Mouse (Mus musculus): ENCODE measurements around the gene Klhl41. TPM values are rescaled to one million over a fixed set of nuclear protein-coding genes. Genes with fewer than 3 reads are reported as not detected.

Klhl41 gene
- polyA plus RNA-seq, 2 experiments = 0.04 TPM; not detected in 1

DNA sequence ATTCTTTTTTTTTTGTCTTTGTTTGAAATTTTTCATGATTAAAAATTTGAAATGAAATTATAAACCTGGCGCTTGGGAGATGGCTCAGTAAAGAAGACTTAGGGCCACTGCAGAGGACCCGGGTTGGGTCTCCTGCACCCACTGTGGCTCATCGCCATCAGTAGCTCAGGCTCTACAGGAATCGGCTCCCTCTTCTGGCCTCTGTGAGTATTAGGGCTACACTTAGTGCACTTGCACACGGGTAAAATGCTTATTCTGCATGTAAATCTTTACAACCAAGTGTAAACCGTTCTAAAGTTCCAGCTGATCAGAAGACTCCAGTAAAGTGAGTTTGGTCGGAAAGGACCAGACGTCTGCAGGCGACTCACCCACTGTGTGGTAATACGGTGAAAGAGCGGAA is 23.6 kb downstream of the Klhl41 start:
- Histone ChIP-seq H3K4me3 (ENCODE audit: insufficient read depth in 1 of 2, low read depth in 2 of 2, low read length in 2 of 2) (no peak overlapping the region), H3K27ac (no peak overlapping the region), H3K9ac (replicated peaks) (no peak overlapping the region), H3K4me2 (ENCODE audit: low read depth) (no peak overlapping the region), H3K9me3 (ENCODE audit: control insufficient read depth, low read length) (no peaks in the 10 kb centered on the region), H3K4me1 (replicated peaks; ENCODE audit: control insufficient read depth in 2 of 2, insufficient read depth in 2 of 2, low read length in 1 of 2) (no peaks in the 10 kb centered on the region), H3K27me3 (ENCODE audit: control insufficient read depth, insufficient read depth, low read length) (no peaks in the 10 kb centered on the region), H3K36me3 (replicated peaks; ENCODE audit: control insufficient read depth, insufficient read depth, low read depth) (peaks cover 4% of the 10 kb centered on the region; the same call in 1 of the 2 replicates)
- ATAC-seq (ENCODE audit: insufficient read depth) (no peak), DNase-seq (ENCODE audit: low read depth in 3 of 3, low spot score in 3 of 3) (no peak)
- TF ChIP-seq CTCF (IDR thresholded peaks at IDR 0.05; ENCODE audit: low read depth) (peak; percentile 32; the same call in 1 of the 2 replicates), EP300 (IDR thresholded peaks at IDR 0.05; ENCODE audit: low read depth) (no peak)
- WGBS (ENCODE audit: insufficient replicate concordance) = 77% methylated on average over 11 of the region's 11 CpGs

DNA sequence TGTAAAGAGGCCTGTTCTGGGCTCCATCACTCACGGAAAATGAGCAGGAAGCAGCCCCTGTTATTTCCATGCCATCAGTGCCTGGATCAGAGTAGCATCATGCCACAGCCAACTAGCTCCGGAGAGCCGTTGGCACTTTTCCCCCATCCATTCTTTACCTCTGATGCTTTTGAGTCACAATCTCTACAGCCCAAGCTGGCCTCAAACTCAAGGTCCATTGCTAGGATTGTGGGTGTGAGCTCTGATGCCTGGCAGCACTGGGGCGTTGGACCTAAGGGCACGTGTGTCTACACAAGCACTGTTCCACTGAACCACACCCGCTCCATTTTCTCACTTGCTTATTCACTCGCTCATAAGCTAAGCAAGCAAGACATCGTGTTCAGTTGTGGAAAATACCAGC is 30.5 kb downstream of the Klhl41 start:
- Histone ChIP-seq H3K27me3 (ENCODE audit: control insufficient read depth, insufficient read depth, low read length) (no peaks in the 10 kb centered on the region), H3K36me3 (replicated peaks; ENCODE audit: control insufficient read depth, insufficient read depth, low read depth) (peaks cover 4% of the 10 kb centered on the region; the same call in 1 of the 2 replicates), H3K9me3 (ENCODE audit: control insufficient read depth, low read length) (no peaks in the 10 kb centered on the region), H3K27ac (no peak overlapping the region), H3K4me1 (replicated peaks; ENCODE audit: control insufficient read depth in 2 of 2, insufficient read depth in 2 of 2, low read length in 1 of 2) (no peaks in the 10 kb centered on the region), H3K9ac (replicated peaks) (no peak overlapping the region), H3K4me2 (ENCODE audit: low read depth) (no peak overlapping the region), H3K4me3 (ENCODE audit: insufficient read depth in 1 of 2, low read depth in 2 of 2, low read length in 2 of 2) (no peak overlapping the region)
- TF ChIP-seq CTCF (IDR thresholded peaks at IDR 0.05; ENCODE audit: low read depth) = no peak
- no peak for TF ChIP-seq EP300 (IDR thresholded peaks at IDR 0.05; ENCODE audit: low read depth)
- WGBS (ENCODE audit: insufficient replicate concordance) = 80% methylated on average over 8 of the region's 8 CpGs
- ATAC-seq (ENCODE audit: insufficient read depth) = no peak
- no peak for DNase-seq (ENCODE audit: low read depth in 3 of 3, low spot score in 3 of 3)

DNA sequence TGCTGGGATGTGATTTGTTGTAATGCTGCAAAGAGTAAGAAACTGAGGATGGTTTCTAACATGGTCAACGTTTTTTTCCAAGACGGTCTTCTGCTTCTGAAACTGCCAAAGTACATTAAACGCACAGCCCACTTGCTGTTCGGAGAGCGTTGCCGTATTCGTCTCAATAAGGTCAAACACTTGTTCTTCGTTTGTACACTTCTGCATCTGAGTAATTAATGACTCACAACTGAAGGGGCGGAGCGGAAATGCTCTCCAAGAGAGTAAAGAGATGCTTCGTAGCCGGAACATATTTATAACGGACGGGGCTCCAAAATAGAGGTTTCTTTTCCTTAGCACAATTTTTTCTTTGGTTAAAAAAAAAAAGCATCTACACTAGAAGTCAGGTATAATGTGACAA is 42.3 kb downstream of the Klhl41 start:
- H3K9me3 ChIP-seq (ENCODE audit: control insufficient read depth, low read length) = no peaks in the 10 kb centered on the region
- H3K27ac ChIP-seq = no peak overlapping the region
- no peaks in the 10 kb centered on the region for H3K27me3 ChIP-seq (ENCODE audit: control insufficient read depth, insufficient read depth, low read length)
- TF ChIP-seq EP300 (IDR thresholded peaks at IDR 0.05; ENCODE audit: low read depth) (no peak), CTCF (IDR thresholded peaks at IDR 0.05; ENCODE audit: low read depth) (no peak)
- no peaks in the 10 kb centered on the region for H3K36me3 ChIP-seq (replicated peaks; ENCODE audit: control insufficient read depth, insufficient read depth, low read depth)
- WGBS (ENCODE audit: insufficient replicate concordance) = 82% methylated on average over 14 of the region's 14 CpGs
- ATAC-seq (ENCODE audit: insufficient read depth) = no peak
- peaks cover 0 to 2% of the 10 kb centered on the region in 2 experiments; a peak in 1 of 4 replicates for H3K4me1 ChIP-seq (replicated peaks; ENCODE audit: control insufficient read depth in 2 of 2, insufficient read depth in 2 of 2, low read length in 1 of 2)
- no peak overlapping the region for H3K4me3 ChIP-seq (ENCODE audit: insufficient read depth in 1 of 2, low read depth in 2 of 2, low read length in 2 of 2)
- DNase-seq (ENCODE audit: low read depth in 3 of 3, low spot score in 3 of 3) = no peak
- no peak overlapping the region for H3K9ac ChIP-seq (replicated peaks)
- peak overlapping the region; percentile 66 for H3K4me2 ChIP-seq (ENCODE audit: low read depth)

- H3K4me1 ChIP-seq (replicated peaks; ENCODE audit: control insufficient read depth in 2 of 2, insufficient read depth in 2 of 2, low read length in 1 of 2) = peaks cover 0 to 2% of the 10 kb centered on the region in 2 experiments; a peak in 1 of 4 replicates
- H3K9me3 ChIP-seq (ENCODE audit: control insufficient read depth, low read length) = no peaks in the 10 kb centered on the region
- H3K4me3 ChIP-seq (ENCODE audit: insufficient read depth in 1 of 2, low read depth in 2 of 2, low read length in 2 of 2) = peak within 1 kb of the TSS; percentile 63 to 99
- H3K9ac ChIP-seq (replicated peaks) = peak within 1 kb of the TSS; percentile 50
- peak; percentile 99 for ATAC-seq (ENCODE audit: insufficient read depth)
- H3K36me3 ChIP-seq (replicated peaks; ENCODE audit: control insufficient read depth, insufficient read depth, low read depth) = no peaks in the 10 kb centered on the region
- peak; percentile 77 to 84 (median 81) for DNase-seq (ENCODE audit: low read depth in 3 of 3, low spot score in 3 of 3)
- no peak within 1 kb of the TSS for H3K27ac ChIP-seq
- WGBS (ENCODE audit: insufficient replicate concordance) = under 1% methylated on average over 39 of the region's 39 CpGs
- peak within 1 kb of the TSS; percentile 66 for H3K4me2 ChIP-seq (ENCODE audit: low read depth)
- no peaks in the 10 kb centered on the region for H3K27me3 ChIP-seq (ENCODE audit: control insufficient read depth, insufficient read depth, low read length)
- TF ChIP-seq EP300 (IDR thresholded peaks at IDR 0.05; ENCODE audit: low read depth) = no peak
- TF ChIP-seq CTCF (IDR thresholded peaks at IDR 0.05; ENCODE audit: low read depth) = no peak
These were observed 43.2 kb downstream of the Klhl41 start, which contains the start of gene Fastkd1 for GRCm38 (mm10) chr2:69712981-69713625. Gene Fastkd1 (minus strand): TSS chr2:69713516.

DNA sequence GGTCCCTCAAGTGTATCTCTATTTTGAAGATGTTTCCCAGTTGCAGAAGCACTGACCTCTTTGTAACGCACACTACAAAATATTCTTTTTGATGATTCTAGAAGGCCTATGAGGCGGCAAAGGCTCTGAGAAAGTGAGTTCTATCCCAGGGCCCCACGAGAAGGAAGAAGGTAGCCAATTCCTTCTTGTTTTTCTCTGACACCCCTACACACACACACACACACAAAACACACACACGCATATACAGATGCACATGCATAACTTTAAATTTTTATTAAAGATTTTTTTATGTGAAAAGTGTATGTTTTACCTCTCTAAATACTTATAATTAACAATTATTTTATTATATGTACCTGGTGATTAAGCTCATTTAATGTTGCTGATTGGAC is 43.7 kb downstream of the Klhl41 start:
- Histone ChIP-seq H3K4me3 (ENCODE audit: insufficient read depth in 1 of 2, low read depth in 2 of 2, low read length in 2 of 2) (peak overlapping the region in 1 of 2 experiments; percentile 63; a peak in 2 of 4 replicates), H3K4me1 (replicated peaks; ENCODE audit: control insufficient read depth in 2 of 2, insufficient read depth in 2 of 2, low read length in 1 of 2) (peaks cover 0 to 2% of the 10 kb centered on the region in 2 experiments; a peak in 1 of 4 replicates), H3K27ac (no peak overlapping the region), H3K4me2 (ENCODE audit: low read depth) (peak overlapping the region; percentile 66), H3K9me3 (ENCODE audit: control insufficient read depth, low read length) (no peaks in the 10 kb centered on the region), H3K9ac (replicated peaks) (no peak overlapping the region), H3K36me3 (replicated peaks; ENCODE audit: control insufficient read depth, insufficient read depth, low read depth) (no peaks in the 10 kb centered on the region), H3K27me3 (ENCODE audit: control insufficient read depth, insufficient read depth, low read length) (no peaks in the 10 kb centered on the region)
- no peak for DNase-seq (ENCODE audit: low read depth in 3 of 3, low spot score in 3 of 3)
- ATAC-seq (ENCODE audit: insufficient read depth) = no peak
- 31% methylated on average over 4 of the region's 4 CpGs for WGBS (ENCODE audit: insufficient replicate concordance)
- TF ChIP-seq EP300 (IDR thresholded peaks at IDR 0.05; ENCODE audit: low read depth) (no peak), CTCF (IDR thresholded peaks at IDR 0.05; ENCODE audit: low read depth) (no peak)
